Mouse (Mus musculus) B cell, adult 2 months (primary cell): ENCODE data around the gene Drg1.
"Not testable (repeated sequence)": the region's sequence is repeated elsewhere in the genome, so short reads cannot be mapped to it uniquely, and the experiment has no call there.

Source experiments
- DNase-seq, 2 experiments: peaks; one replicate each; pipeline ENCODE4 v3.0.0; 2022

Gene Drg1

GRCm38 (mm10) chr11:3206783-3207182, 59.4 kb downstream of the Drg1 start:
- DNase-seq: no peak

DNA sequence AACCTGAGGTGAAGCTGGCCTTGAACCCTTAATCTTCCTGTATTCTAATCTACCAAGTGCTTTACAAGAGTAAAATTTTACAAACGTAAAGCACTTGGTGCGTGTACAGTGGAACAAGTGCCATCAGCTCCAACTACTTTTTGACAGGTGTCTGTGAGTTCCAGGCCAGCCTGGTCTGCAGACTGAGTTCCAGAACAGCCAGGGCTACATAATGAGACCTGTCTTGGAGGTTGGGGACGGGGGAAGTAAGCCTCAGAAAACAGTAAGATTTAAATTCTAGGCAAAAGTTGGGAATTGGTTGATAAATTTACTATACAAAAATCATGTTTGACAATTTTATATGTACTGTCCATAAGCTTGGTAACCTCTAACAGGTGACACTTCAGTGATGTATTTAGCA, 61.0 kb downstream of the Drg1 start:
- no peak for DNase-seq

DNA sequence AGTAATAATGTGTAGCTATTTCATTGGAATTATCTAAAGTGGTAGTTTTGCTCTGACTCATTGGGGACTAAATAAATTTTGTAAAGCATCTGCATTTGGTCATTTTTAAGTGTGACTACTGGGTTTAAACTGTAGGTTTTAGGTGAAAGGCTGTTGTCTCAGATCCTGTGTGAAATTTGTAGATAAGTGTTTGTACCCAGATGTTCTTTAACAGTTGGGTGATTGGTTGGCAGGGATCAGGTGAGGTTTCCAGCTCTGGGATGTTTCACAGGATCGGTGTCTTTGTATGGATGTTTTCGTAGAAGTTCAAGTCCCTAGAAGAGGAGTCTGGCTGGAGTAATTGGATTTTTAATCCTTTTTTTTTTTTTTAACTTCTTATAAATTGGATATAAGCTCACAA, 62.4 kb downstream of the Drg1 start:
- DNase-seq: no peak

GRCm38 (mm10) chr11:3202781-3203441, 63.3 kb downstream of the Drg1 start:
- DNase-seq: peak; percentile 84

GRCm38 (mm10) chr11:3202231-3202701, 63.9 kb downstream of the Drg1 start, which contains the start of gene Eif4enif1:
Gene Eif4enif1, plus strand, starts transcription at chr11:3202392.
- peak; percentile 89 to 93 for DNase-seq

DNA sequence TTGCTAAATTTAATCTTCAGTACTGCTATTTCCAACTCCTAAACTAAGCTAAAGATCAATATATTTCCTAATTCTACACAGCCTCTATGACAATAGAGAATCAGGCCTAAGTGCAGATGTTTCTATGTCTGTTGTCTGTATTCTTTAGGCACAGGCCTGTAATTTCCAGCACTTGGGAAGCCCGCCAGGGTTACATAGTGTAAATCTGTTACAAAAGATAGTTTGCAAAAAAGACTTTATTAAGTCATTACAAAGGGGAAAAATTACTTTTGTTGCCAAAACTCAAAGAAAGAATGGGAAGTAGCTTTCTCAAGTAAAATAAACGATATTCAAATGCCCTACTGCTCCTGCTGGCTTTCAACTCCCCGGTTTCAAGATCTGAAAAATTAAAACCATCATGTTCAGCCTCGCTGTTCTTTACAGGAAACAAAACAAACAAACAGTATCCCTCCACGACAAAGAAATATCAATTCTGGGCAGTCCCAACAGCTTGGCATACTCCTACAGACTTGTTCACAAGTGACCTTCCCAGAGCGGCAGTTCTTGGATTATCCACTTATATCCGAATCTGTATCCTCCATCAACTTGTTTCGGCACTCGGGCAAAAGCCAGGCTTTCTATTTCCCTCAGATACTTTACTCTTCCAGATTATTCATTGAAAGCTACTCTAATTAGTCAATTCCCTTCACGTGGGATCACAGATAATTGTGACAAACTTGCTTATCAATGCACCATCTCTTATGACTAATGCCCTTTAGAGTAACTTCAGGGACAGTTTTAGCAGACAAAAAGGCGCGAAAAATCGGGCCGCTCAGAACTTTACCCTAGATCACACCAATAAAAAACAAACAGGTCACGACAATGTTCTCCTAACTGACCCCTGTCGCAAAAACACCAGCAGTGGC, 64.6 kb downstream of the Drg1 start:
- no peak for DNase-seq

GRCm38 (mm10) chr11:3200636-3201035, 65.6 kb downstream of the Drg1 start:
- DNase-seq: not testable (repeated sequence)

DNA sequence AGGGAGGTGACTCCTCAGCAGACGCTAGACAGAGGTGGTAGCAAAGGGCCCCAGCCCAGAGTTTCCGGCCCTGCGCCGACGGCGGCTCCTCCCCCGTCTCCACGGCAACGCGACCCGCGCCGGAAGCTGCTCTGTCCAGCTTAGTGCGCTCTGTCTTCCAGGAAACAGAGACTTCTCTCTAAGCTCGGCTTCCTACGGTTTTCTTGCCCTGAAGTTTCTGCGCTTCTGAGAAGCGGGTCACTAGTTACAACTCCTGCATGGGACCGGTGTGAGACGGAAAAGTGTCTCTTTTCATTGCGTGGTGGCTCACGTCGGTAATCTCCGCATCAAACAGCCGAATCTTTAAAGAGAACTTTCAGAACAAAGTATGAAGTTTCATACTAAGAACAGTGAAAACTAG, 72.9 kb downstream of the Drg1 start, which contains the start of gene Sfi1:
Gene Sfi1 (minus strand): TSS at position 101 of the 400 bp plus-strand sequence.
- DNase-seq: no peak

- peak in 1 of 2 experiments; percentile 19 for DNase-seq
These were observed 83.5 kb downstream of the Drg1 start for GRCm38 (mm10) chr11:3182707-3183106.

DNA sequence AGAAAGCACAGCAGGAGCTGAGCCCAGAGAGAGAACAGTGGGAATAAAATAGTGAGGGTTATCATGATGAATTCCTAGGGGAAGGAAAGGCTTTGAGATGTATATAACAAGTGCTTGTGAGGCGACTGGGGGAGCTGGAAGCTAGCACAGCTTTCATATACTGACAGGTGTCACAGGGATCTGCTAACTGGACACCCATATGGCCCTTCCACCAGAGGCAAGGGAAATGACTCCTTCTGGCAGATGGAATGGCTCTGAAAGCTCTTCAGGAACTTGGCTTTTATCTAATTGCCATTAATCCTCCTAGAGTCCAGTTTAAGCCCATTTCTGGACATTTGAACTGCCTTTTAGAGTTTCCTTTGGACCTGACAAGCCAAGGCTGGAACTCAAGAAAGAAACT, 84.2 kb downstream of the Drg1 start:
- not testable (repeated sequence) for DNase-seq

- peak; percentile 66 to 70 for DNase-seq
These were observed 85.0 kb downstream of the Drg1 start for GRCm38 (mm10) chr11:3181250-3181649.

GRCm38 (mm10) chr11:3180510-3181160, 85.6 kb downstream of the Drg1 start:
- peak in 1 of 2 experiments; percentile 4 for DNase-seq

GRCm38 (mm10) chr11:3179726-3180092, 86.5 kb downstream of the Drg1 start:
- DNase-seq: peak; percentile 25 to 32

DNA sequence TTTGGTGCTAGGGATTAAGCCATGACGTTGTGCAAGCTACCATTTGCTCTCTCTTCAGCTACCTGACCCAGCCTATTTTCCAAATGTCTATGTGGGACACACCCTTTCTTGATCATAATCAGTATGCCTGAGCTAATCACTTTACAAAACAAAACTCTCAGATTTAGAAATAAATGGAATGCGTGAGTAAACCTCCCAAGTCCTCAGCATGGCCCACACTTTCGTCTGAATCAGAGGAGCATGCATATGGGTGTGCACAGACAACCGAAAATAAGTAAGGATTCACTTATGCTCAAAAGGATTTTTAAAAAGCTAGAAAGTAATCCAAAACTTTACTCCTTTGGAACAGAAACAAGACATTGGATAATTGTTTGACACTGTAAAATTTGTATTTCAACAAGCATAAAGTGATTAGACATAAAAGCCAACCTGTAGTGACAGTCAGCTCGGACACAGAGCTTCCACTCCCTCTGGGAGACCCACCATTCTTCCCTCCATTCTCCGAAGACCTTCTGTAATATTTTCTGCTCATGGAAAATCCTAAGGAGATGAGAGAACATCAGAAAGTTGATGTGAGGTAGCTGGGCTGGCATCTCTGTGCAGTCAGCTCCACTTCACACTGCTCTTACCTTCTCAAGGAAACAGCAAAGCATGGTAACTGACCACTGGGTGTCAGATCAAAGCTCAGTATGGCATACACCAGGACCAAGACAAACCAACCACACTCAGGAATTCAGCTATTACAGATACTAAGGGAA, 87.1 kb downstream of the Drg1 start:
- DNase-seq: peak; percentile 6 to 27

DNA sequence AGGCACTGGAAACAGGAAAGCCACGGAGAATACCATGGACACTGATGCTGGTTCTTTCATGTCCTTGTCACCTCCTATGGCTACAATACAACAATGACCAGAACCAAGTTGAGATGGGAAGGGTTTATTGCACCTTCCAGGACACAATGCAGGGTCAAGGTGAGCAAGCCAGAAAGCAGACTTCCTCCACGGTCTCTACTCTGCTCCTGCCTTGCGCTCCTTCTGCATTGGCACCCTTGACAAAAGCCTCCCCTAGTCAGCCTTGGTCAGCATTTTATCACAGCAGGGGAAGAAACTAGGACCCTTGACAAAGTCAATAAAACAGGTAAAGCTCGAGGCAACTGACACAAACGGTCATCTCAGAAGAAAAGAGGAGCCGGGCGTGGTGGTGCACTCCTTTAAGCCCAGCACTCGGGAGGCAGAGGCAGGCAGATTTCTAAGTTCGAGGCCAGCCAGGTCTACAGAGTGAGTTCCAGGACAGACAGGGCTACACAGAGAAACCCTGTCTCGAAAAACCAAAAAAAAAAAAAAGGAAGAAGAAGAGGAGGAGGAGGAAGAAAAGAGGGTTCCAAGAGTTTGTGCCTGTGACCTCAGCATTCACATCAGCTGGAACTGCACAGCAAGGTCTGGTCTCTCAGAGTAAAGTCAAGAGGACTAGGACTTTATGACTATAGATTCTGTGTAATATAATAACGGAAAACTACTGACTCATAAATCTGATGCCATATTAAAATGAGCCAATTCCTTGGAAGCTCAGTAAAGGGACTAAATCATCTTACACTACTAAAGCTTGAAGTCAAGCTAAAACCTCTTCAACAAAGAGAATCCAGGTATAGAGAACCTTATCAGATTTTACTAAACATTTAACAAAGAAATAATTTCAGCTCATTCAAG, 92.5 kb downstream of the Drg1 start:
- DNase-seq: peak; percentile 53 to 58

DNA sequence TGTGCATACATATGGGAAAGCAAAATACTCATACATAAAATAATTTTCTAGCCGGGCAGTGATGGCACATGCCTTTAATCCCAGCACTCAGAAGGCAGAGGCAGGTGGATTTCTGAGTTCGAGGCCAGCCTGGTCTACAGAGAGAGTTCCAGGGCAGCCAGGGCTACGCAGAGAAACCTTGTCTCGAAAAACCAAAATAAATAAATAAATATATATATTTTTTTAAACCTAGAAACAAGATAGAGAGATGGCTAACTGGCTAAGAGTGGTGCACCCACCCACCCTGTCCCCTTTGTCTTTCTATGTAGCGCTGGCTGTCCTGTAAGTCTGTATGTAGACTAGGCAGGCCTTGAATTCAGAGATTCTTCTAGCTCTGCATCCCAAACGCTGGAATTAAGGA, 93.7 kb downstream of the Drg1 start:
- peak in 1 of 2 experiments; percentile 6 for DNase-seq

DNA sequence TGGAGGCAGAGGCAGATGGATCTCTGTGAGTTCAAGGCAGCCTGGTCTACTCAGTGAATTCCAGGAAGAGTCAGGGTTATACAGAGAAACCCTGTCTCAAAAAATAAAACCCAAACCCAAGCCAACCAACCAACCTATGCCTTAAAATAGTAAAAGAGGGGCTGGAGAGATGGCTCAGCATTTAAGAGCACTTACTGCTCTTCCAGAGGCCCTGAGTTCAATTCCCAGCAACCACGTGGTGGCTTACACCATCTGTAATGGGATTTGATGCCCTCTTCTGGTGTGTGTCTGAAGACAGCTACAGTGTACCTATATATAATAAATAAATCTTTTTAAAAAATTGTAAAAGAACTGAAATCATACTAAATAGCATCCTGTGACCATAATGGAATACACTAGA, 94.3 kb downstream of the Drg1 start:
- peak; percentile 36 to 37 for DNase-seq

DNA sequence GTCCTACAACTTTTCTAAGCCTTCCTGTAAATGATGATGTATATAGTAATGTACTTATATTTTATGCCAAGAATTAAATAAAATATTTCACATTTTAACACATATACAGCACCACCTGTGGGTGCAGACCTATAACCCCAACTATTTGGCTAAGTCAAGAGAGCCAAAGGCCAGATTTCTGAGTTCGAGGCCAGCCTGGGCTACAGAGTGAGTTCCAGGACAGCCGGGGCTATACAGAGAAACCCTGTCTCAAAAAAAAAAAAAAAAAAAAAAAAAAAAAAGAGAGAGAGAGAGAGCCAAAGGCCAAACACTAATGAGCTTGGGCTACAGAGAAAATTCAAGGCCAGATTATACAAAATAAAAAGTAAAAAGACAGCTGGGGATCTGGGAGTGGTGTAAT, 97.2 kb downstream of the Drg1 start:
- DNase-seq: peak in 1 of 2 experiments; percentile 39

DNA sequence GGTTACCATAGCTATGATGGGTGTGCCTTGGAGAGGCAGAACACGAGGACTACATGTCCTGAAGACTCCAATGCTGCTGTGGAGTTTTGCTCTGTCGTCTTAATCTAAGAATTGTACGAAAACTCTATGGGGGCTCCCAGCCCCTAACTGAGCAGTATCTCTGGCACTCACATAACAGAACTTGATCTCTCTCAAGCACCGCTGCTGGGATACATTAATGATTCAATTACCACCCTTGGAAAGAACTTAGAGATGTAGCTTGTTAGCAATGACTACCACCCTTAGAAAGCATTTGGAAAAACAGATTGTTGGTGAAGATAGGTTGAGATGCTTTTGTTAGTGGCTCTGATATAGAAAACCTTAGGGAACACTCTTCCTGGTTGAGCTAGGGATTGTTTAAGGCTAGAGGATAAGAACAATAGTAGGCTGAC, 98.6 kb downstream of the Drg1 start:
- DNase-seq: peak; percentile 48 to 50

GRCm38 (mm10) chr11:3167129-3167528, 99.1 kb downstream of the Drg1 start:
- DNase-seq: not testable (repeated sequence)

DNA sequence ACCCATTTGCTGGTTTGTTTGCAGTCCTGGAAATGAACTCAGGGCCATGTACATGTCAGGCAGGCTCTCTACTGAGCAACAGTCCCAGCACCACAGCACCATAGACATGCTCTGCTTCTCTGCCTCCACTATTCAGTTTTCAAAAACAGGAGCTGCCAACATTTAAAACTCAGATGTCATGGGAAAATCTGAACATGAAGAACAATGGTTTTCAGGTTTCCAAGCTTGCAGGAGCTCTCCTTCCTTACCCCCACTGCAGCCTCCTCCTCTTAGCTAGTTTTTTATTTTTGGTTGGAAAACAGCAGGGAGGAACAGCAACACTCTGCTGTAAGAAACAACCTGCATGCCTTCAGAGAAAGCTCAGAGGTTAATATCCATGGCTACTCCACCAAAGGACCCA, 99.9 kb downstream of the Drg1 start:
- DNase-seq: peak in 1 of 2 experiments; percentile 15
